Mouse (Mus musculus) thymus, postnatal 25 days (tissue): Measurements from ENCODE around the gene Sdccag8.

Experiments used
- DNase-seq: peaks from one replicate; pipeline ENCODE4 v3.0.0; 2022

The Sdccag8 gene

DNA sequence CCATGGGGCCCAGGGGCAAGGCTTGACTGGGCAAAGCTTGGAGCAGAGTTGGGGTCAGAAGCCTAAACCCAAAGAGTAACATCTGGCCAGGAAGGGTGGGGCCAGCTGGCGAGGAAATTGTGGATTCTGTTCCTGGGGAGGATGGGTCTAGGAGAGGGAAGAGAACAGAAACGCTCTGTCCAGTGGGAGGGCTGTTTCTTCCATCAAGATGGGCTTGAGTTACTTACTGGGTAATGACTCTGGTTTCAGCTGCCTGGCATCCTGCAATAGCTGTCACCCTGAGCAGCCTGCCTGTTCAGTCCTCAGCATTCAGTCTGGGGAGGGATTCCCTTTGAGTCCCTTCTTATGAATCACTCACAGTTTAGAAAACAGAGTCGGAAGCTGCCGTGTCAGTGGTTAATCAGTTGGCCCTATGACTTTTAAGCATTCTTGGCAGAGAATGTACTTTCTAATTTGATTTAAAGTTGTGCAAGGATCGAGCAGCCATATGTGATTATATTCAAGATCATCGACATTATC, 200.5 kb downstream of the Sdccag8 start:
- DNase-seq, result no peak

DNA sequence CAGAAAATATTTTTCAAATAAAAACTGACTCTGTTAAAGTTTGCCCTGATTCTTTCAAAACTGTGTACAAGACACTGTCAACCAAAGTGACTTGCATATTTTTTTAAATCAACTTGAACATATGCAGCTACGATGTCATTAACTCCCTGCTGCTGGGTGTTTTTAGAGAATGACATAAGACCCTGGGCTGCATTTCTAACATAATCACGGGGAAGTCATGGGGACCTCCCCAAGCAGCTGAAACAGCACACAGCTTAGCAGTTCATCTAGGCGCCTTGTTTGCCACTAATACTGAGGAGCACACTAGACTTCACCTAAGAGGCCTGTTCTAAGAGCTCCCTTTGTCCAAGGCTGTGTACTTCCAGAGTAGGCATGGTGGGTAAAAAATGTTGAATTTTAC, 201.5 kb downstream of the Sdccag8 start:
- DNase-seq, result no peak

DNA sequence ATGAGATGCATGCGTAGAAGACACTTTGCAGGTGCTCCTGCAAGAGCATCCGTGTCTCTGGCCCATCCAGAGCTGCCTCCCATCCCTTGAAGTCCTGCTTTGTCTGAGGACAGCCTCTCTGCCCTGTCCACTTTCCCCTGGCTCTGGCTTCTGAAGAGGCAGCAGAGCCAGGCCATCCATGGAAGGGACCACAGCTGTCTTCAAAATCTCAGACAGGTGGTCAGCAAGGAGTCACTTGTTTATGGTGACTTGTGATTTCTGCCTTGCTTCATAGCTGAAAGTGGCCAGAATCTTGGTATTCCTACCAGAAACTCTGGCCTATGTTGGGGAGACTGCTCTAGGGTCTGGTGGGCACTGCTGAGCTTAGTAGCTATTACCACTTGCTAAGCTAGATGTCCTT, 202.3 kb downstream of the Sdccag8 start:
- DNase-seq, result no peak

DNA sequence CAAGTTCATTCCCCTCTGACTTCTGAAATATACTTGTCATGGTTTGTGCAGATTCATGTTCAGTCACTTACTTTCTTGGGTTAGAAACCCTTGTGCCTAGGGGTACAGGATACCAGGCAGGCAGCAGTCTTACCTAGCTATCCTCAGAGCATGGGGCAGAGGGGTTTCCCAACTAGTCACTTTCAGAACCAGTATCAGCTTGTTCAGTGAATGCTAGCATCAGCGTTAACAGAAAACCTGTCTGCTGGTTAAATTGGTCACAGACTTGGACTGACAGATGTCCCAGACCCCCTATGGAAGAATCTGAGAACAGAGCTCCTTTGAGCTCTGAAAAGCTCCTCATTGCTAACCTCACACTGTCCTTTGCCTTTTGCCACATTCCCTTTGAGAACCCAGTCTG, 204.3 kb downstream of the Sdccag8 start:
- DNase-seq, result no peak

DNA sequence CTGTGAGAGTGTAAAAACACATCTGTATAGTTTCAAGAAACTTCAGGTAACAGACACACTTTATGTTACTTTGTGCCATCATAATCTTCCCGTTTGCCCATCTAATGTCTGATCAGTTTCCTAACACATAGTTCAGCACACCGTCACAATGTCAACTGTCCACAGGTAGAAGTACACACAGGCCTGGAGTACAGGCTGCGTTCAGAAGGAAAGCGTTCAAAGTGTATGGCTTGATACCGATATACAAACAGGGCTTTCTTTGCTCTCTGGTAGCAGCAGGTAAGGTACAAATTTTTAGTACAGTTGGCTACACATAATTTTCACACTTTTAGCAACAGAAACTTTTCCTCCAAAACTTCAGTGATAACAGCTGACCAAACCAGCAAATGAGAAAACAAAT, 205.2 kb downstream of the Sdccag8 start:
- DNase-seq, result no peak

DNA sequence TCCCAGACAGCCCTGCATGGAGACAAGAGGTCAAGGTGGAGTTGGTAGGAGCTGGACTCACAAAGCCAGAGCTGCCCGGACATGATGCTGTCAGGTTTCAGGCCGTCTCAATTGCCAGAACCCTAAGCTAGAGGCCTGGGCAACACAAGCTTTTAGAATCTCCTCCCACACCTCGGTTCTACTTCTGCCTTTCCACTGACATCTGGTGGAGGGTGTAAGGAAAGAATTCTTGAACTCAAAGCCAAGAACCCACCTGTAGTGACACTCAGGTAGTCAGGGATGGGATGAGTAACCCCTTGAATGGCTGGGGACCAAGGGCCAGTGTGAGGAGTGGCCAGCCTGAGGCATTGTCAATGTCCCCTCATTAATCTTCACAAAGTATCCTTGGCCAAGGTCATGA, 208.3 kb downstream of the Sdccag8 start:
- no peak for DNase-seq

DNA sequence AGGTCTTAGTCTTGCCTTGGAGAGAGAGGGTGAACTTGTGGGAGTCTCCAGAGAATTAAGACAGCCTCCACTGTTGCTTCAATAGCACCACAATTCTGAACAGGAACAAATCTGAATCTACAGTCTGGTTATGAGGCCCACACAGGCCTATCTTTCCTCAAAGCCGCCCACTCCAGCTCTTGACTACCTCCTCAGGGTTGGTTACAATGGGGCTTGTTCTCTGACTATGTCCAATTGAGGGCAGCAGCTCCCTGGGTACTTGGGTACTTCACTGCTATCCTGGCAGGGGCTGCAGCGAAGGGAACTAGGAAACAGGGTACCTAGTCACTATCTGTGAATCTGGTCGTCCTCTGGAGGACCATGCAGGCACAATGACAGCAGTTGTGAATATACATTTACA, 213.2 kb downstream of the Sdccag8 start:
- no peak for DNase-seq

DNA sequence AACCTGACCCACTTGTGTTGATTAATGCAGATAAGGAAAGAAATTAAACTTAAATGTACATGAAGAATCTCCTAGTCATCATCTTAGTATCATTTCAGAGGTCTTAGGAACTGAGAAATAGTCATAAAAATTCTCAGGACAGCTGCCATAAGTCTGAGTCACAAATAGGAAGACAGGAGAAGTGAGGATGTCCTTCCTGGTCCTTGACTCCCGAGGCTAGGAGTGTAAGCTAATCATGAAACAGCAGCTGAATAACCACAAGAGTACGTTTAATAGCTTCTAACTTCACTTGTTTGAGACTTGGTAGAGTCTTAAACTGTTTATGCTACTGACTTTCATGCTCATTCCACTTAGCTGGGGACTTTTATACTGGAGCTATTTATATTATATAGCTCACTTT, 214.6 kb downstream of the Sdccag8 start:
- DNase-seq, result no peak

DNA sequence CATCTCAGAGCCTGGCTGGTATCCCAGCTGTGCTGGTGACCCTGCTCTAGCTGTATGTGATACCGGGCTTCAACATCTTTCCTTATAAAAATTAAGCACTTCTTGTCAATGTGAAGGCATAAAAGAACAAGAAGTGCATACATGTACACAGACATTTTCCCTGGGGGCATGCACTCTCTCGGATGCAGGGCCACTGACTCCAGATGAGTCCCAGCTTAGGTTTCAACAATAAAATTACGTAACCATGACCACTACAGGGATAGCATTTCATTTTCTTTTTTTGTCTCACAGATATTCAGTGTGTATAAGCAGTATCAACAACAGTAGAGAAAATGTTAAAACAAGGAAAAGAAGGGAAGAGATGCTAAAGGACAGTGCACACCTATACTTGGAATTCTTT, 216.2 kb downstream of the Sdccag8 start:
- no peak for DNase-seq

DNA sequence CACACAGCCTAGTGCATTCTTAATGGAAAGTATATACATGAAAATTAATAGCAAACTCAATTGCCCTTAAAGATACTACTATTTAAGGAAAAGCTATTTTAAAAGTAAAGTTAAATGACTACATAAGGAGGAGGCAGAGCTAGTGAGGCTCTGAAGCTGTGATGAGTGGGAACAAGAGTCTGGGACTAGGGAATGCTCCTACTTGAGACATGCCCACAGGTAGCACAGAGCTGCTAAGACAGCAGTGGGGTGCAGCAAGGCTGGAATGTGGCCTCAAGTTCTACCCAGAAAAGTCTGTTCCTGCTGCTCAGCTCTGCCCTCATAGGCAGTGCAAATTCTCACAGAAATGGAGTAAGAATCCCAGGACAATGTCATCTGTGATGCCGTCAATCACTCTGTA, 216.7 kb downstream of the Sdccag8 start:
- no peak for DNase-seq

DNA sequence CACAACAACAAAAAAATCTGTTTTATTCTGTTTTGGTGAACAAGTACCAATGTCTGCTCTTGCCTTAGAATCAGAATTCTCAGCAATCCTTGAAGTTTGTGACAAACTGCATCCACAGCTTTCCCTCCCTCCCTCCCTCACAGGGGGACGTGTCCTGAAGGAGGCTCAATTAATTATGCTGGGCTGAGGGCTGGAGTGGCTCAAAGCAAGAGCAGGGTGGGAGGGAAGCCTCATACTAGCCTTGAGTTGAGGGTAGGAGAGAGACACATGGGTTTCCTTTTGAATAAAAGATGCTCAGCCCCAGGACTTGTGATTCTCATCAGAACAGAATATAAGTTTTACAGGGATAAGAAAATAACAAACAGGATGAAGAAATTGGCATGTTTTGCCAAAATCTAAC, 217.8 kb downstream of the Sdccag8 start:
- no peak for DNase-seq

DNA sequence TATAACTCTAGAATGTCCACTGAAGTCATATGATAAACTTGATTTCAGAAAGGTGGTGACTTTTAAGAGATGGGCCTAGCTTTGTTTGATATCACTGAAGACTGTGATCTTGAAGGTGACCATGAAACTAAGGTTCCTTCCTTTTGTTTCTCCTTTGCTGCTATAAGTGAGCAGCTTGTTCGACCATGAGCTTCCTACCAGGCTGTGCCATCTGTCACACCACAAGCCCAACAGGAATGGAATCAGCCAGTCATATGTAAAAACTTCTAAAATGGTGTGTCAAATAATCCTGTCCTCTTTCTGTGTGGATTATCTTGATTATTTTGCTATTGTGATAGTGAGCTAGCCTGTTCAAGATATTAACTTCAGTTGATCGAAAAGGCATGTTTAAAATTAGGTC, 221.0 kb downstream of the Sdccag8 start:
- DNase-seq, result no peak

DNA sequence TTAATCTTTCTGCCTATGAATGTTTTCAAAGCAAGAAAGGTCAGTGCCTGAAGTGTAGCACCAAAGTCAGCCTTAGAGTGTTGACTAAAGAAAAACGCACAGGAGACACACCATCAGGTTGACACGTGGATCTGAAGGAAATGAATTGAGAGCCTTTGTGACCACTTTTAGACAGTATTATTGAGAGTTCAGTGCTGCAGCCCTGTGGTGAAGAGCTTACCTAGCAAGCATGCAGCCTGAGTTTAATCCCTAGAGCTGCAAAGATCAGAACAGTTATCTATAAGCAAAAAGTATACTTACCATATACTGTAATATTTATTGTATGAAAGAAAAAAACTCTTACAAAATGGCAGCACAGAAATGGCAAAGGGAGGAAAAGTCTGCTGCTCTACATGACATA, 223.9 kb downstream of the Sdccag8 start:
- DNase-seq, result no peak

DNA sequence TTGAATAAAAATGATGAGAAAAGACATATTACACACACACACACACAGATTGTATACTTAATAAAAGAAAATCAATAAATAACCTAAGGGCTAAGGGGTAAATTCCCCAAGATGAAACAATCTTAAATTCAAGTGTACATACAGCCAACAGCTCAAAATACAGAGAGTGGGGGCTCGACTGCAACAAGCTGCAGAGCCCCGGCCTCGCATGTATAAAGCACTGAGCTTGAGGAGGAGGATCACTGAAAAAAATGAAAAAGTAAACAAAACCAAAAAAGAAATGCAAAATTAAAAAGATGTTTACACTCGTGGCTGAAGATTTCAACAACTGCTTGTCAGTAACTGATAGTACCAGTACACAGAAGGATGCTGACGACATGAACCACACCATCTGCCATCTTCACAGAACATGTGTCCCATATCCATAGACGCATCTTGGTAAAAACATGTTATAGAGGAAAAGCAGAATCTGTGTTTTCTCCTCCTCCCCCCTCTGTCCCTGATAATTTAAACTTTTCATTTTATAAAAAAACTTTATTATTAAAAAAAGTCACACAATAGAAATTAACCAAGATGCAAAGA, 224.7 kb downstream of the Sdccag8 start:
- no peak for DNase-seq

DNA sequence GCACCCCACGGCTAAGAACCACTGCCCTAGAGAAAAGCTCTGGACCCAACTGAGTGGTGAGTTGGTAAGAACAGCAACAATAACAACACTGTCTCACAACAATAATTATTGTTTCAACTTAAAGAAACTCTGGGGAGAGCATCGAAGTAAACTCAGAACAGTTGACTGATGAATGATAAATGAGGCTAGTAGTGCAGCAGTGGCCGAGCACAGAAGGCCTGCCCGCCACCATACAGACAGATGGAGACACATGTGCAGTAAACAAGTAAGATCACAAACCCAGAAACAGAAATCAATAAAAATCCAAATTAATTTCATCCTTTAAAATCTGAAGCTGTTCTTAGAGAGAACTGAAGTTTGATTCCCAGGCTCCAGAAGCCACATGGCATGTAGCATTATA, 225.6 kb downstream of the Sdccag8 start:
- no peak for DNase-seq

DNA sequence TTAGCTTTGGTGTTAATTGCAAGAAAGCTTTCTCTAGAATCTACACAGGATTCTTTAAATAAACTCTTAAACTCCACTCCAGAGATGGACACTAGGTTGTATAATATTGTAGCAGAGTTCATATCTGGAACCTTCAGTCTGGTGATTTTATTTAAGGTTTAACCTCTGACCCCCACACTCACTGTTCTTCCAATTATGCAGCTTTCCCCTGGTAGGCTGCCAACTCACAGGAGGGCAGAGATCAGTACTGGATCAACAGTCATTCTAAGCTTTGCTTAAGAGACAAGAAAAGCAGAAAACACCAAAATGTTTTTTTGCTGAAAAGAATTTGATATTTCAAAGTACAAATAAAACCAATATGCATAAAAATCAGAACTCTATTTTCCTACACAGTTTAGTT, 231.4 kb downstream of the Sdccag8 start:
- no peak for DNase-seq

DNA sequence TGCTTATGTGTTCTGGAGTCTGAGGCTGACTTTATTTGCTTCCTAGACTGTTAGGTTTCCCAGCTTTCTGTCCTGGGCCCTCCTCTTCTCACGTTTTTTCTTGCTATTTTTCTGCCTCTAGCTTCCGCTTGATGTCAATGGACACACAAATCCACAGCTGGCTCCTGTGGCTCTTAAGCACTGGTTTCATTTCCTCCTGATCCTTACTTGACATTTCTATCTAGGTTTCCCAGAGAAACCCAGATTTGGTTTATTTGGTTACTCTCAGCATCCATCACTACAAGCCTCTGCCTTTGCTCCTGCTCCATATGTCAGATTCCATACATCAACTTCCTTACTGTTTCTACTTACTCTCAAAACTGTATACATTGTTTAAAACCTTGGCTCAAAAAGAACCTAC, 232.5 kb downstream of the Sdccag8 start:
- DNase-seq, result no peak

DNA sequence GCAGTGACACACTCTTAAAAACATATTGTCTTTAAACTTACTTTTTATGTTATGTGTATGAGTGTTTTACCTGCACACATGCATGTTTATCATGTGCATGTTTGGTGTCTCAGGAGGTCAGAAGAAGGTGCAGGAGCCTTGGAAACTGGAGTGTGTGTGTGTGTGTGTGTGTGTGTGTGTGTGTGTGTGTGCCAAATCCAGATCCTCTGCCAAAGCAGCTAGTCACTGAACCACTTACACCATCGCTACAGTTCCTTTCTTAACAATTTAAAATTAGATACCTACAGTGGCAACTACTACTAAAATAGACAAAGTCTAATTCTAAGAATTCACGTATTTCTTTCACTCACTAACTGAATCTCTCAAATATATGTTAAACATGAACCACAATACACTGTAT, 234.3 kb downstream of the Sdccag8 start:
- no peak for DNase-seq

DNA sequence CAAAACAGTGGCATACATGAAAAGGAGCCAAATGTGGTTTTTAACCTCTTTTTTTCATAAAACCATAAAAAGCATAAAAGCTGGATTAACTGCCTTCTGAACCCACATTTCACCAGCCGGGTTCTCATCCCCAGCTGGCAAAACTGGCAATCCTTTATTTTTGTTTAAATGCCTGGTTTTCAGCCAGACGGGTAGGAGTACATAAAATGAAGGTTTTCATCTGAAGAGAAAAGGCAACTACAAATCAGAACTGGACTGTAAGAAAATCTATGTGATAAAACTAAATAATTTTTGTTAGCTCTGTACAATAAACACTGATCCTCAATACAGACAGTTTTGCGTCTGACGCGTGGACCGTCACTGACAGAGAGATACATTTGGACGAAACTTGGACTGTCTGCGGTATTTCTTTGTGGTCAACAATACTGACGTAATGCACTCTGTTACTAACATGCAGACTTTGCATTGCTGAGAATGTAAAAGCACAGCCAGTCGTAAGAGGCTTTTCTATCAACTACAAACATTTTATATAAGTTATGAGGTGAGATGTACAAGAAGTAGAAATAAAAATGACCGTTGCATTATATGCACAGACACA, 237.0 kb downstream of the Sdccag8 start:
- DNase-seq, result no peak

DNA sequence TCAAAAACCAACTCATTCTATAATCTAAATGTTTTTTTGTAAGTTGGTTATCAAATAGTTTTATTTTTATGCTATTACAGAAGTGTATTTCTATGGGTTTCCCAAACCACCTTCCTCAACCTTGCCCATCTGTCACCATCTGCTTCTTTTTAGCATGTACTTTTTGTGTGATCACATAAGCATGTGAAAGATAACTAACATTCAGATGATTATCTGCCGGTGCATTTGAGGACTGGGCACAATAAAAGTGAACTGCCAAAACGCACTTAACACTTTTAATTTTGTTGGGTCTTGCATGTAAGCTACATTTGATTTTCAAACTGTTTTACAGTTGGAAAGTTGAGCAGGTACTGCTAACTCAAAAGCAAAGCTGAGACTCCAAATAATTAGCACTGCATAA, 240.4 kb downstream of the Sdccag8 start:
- no peak for DNase-seq

DNA sequence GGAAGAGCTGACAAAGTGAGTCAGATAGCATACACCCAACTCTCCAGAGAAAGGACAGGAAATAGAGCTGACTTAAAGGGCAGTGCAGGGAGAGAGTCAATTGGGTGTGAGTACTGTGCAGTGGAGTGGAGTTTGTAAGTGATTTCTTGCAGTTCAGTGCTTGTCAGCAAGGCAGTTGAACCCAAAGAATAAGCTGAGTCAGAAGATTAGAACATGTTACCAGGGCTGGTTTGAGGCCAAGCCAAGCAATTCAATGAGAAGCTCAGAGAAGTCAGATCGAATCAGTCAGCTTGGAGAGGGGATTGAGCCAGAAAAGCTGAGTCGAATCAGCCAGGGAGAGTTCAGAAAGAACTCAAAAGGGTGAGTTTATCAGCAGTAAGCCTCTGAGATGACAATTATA, 247.3 kb downstream of the Sdccag8 start:
- no peak for DNase-seq

DNA sequence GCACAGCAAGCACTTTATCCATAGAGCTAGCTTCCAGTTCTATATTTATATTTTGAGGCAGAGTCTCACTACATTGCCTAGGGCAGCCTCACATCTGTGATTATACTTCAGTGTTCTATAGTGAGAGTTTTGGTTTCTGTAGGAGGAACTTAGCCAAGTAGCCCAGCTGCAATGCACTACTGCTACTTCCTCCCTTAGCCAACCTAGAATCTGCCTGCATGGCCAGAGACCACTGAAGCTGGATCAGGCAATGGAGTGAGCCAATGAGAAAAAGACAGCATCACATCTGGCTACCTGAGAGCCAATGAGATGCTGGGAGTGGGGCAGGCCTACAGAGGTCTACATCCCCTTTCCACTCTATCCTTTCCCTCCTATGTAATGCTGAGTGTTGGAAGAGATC, 251.3 kb downstream of the Sdccag8 start:
- no peak for DNase-seq

DNA sequence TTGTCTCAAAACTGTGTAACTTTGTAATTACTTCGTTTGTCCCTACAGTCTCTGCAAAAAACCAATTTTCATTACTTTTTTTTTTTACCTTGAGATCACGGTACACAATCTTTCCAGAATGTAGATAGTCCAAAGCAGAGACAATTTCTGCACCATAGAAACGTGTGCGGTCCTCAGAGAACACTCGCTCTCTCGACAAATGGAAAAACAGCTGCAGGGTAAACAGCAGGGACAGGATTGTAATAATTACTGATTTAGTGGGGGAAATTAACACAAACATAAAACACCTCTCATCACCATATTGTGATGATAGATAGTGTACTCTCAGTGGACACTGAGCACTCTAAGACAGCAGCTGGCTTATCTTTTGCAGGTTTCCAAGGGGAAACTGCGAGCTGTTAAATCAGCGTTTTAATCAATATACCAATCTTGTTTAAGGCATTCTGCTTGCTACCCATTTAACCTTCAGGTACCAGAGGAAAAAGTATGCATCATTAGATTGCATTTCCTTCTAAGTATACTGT, 252.7 kb downstream of the Sdccag8 start:
- no peak for DNase-seq

DNA sequence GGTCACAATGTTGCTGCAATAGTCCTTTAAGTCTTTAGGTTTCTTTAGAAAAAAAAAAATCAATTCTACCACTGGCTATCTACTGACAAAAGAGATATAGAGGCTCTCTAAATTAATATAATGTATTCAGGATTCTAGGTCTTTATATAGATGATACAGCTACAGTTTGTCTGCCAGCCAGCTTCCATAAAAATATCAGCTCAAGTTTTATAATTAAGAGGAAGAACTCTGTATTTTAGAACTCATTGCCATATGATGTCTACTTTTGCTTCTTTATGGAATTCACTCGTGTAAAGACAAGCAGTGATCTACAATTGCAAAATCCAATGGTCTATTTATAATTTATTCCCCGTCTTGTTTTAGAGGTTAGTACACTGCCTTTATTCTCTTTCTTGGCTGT, 254.7 kb downstream of the Sdccag8 start:
- DNase-seq, result no peak
